Mouse (Mus musculus): ENCODE measurements around the gene Ddit4l.

GRCm38 (mm10) chr3:137622895-137623580, 1.6 kb downstream of the Ddit4l start:
- TF ChIP-seq CTCF (IDR thresholded peaks at IDR 0.05; ENCODE audit: low read depth, low read length): no peak
- no peak for TF ChIP-seq POLR2A (IDR thresholded peaks at IDR 0.05; ENCODE audit: extremely low read depth, insufficient read depth, low read length)
